Mouse (Mus musculus) thymus, adult 2 months (tissue): ENCODE data around the gene Efcab9.

Experiments used
- CTCF ChIP-seq: fragments of 200-500 bp; IDR thresholded peaks from 2 replicates; pipeline ENCODE4 v1.5.1; 2012; ENCODE audit warnings: mild to moderate bottlenecking, control low read depth, low read length, moderate library complexity, borderline replicate concordance; ENCODE audit not compliant: control insufficient read depth, poor library complexity, insufficient read depth; ENCODE audit errors: extremely low read depth
- POLR2A ChIP-seq: fragments of 200-500 bp; IDR thresholded peaks from 2 replicates; pipeline ENCODE4 v1.6.1; 2012; ENCODE audit warnings: mild to moderate bottlenecking, low read length, control low read depth, moderate library complexity; ENCODE audit not compliant: control insufficient read depth, poor library complexity, insufficient read depth; ENCODE audit errors: extremely low read depth

- TF ChIP-seq CTCF (no peak), POLR2A (no peak)
These were observed 16.4 kb upstream of the Efcab9 start for GRCm38 (mm10) chr11:32548240-32548639.
